9 mouse cellular contexts compared by ENCODE assay signal in the genomic region with DNA sequence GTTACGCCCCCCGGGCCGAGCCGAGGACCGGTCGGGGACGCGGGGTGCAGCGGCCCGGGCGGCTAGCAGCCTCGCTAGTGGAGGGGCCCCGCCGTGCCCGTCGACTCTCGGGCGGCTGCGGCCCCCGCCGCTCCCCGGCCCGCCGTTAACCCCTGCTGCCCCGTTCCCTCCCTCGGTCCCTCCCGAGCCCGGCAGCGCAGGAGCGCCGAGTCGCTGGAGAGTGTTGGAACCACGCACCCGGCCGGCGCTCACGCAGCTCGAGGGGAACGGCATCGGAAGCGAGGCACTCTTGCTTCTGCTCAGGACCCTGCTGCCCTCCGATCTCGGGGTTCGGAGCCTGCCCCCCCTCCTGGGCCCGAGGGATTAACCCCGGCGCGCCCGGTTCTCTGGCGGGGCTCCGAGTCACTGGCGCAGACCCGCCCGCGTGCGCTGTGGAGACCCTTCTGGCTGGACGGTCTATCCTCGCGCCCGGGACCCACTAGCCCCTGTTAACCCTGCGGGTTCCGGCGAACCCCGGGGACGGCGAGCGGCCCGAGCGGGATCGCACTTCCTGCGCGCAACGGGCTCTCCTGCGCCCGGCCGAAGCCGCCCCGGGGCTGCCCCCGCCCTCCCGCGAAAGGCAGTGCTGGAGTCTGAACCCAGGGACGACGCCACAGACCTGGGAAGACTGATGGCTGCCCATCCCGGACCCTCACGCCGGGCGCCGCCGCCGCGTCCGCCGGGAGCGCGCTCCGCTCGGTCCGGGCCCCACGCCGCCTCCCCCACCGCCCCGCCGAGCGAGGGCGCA. TPM values are rescaled to one million over a fixed set of nuclear protein-coding genes. Genes with fewer than 3 reads are reported as not detected.
A peak's percentile ranks its signal among the peaks of the same experiment; 100 is the strongest.
DNase-seq lines count a peak whose midpoint lies in the region; ATAC-seq and TF ChIP-seq lines count a peak whose summit lies in the region.
"Had no signal": no experiment of that assay in that cellular context is flagged by ENCODE, and none has a peak within 500 bp of the region (broad histone marks: within the 10 kb centered on the region; RNA-seq: fewer than 3 reads in every experiment).

No protein-coding gene starts in this region.

- under 1% methylated on average over 89 of the region's 105 CpGs for WGBS in heart, embryonic 14.5 days
- WGBS in heart, postnatal 0 days, result under 1% methylated on average over 72 of the region's 105 CpGs
- under 1% methylated on average over 88 of the region's 105 CpGs for WGBS in midbrain, embryonic 11.5 days

- ATAC-seq in heart, embryonic 14.5 days (ENCODE audit: insufficient number of reproducible peaks, insufficient read depth, low FRiP score, low read depth), result no peak
- ATAC-seq in heart, postnatal 0 days (ENCODE audit: insufficient read depth, low read depth), result no peak
- ATAC-seq in midbrain, embryonic 11.5 days (ENCODE audit: low FRiP score), result peak; percentile 24
- no peak for ATAC-seq in megakaryocyte-erythroid progenitor cell, adult 5-6 weeks (replicated peaks; ENCODE audit: low FRiP score, low TSS enrichment, poor library complexity, severe bottlenecking)

- no peak for TF ChIP-seq EP300 in heart, postnatal 0 days (IDR thresholded peaks at IDR 0.05; ENCODE audit: low read depth)

- peak overlapping the region; percentile 41 to 55 for H3K4me3 ChIP-seq in heart, embryonic 14.5 days (ENCODE audit: control insufficient read depth in 1 of 2, insufficient read depth in 1 of 2, low read depth in 1 of 2, low read length in 2 of 2)
- peak overlapping the region; percentile 58 for H3K4me3 ChIP-seq in heart, postnatal 0 days (ENCODE audit: low read depth, low read length)
- H3K4me3 ChIP-seq in midbrain, embryonic 11.5 days (ENCODE audit: low read depth, low read length), result peak overlapping the region; percentile 51

- DNase-seq in heart, adult 9 months (ENCODE audit: low spot score in 2 of 2), result no peak
- DNase-seq in adrenal gland, postnatal 36 days, result peak; percentile 17 to 33
- no peak for DNase-seq in heart, postnatal 0 days (ENCODE audit: low spot score)
- peak; percentile 95 for DNase-seq in midbrain, embryonic 11.5 days (ENCODE audit: low spot score, missing footprints)
- no peak for DNase-seq in B cell, adult 2 months
- no peak for DNase-seq in layer of hippocampus, adult 11-12 months (ENCODE audit: low spot score)

- peak overlapping the region; percentile 96 for H3K4me2 ChIP-seq in heart, embryonic 14.5 days (ENCODE audit: low read length)
- H3K4me2 ChIP-seq in heart, postnatal 0 days (ENCODE audit: low read depth, low read length), result peak overlapping the region; percentile 86
- peak overlapping the region; percentile 91 for H3K4me2 ChIP-seq in midbrain, embryonic 11.5 days

- no peaks in the 10 kb centered on the region for H3K9me3 ChIP-seq in heart, embryonic 14.5 days (ENCODE audit: control insufficient read depth, low read length)
- H3K9me3 ChIP-seq in heart, postnatal 0 days (replicated peaks; ENCODE audit: control insufficient read depth, low read length), result no peaks in the 10 kb centered on the region
- H3K9me3 ChIP-seq in midbrain, embryonic 11.5 days (ENCODE audit: control insufficient read depth, low read length), result no peaks in the 10 kb centered on the region

- H3K27ac ChIP-seq in heart, embryonic 14.5 days (replicated peaks in 1 of 2; ENCODE audit: control insufficient read depth in 1 of 2, insufficient read depth in 1 of 2, low read depth in 2 of 2, low read length in 2 of 2), result no peak overlapping the region
- H3K27ac ChIP-seq in heart, postnatal 0 days (ENCODE audit: low read depth), result no peak overlapping the region
- no peak overlapping the region for H3K27ac ChIP-seq in midbrain, embryonic 11.5 days (ENCODE audit: low read depth, low read length)

- H3K9ac ChIP-seq in heart, embryonic 14.5 days (ENCODE audit: low read length), result peak overlapping the region; percentile 57
- H3K9ac ChIP-seq in heart, postnatal 0 days (replicated peaks; ENCODE audit: low read depth, low read length), result peak overlapping the region; percentile 11; the same call in 1 of the 2 replicates
- peak overlapping the region; percentile 60 for H3K9ac ChIP-seq in midbrain, embryonic 11.5 days (ENCODE audit: low read length)

- peaks cover 73% of the 10 kb centered on the region for H3K27me3 ChIP-seq in heart, embryonic 14.5 days (ENCODE audit: control insufficient read depth, insufficient read depth, low read length)
- H3K27me3 ChIP-seq in heart, postnatal 0 days (ENCODE audit: control insufficient read depth, insufficient read depth, low read length), result peaks cover 82% of the 10 kb centered on the region
- peaks cover 41% of the 10 kb centered on the region for H3K27me3 ChIP-seq in midbrain, embryonic 11.5 days (ENCODE audit: control insufficient read depth, insufficient read depth, low read length)

- peaks cover 0 to 13% of the 10 kb centered on the region in 2 experiments; a peak in 2 of 4 replicates for H3K4me1 ChIP-seq in heart, embryonic 14.5 days (ENCODE audit: control insufficient read depth in 2 of 2, insufficient read depth in 2 of 2, low read length in 2 of 2)
- H3K4me1 ChIP-seq in heart, postnatal 0 days (ENCODE audit: control insufficient read depth, insufficient read depth), result no peaks in the 10 kb centered on the region
- H3K4me1 ChIP-seq in midbrain, embryonic 11.5 days (ENCODE audit: control insufficient read depth, insufficient read depth, low read length), result peaks cover 23% of the 10 kb centered on the region

- no peak for TF ChIP-seq CTCF in heart, postnatal 0 days (IDR thresholded peaks at IDR 0.05; ENCODE audit: low read depth)

- H3K36me3 ChIP-seq in heart, embryonic 14.5 days (ENCODE audit: control insufficient read depth, insufficient read depth, low read length), result no peaks in the 10 kb centered on the region
- no peaks in the 10 kb centered on the region for H3K36me3 ChIP-seq in heart, postnatal 0 days (replicated peaks; ENCODE audit: control insufficient read depth, insufficient read depth, low read length)
- no peaks in the 10 kb centered on the region for H3K36me3 ChIP-seq in midbrain, embryonic 11.5 days (ENCODE audit: control insufficient read depth, insufficient read depth, low read length)

RNA-seq across cellular contexts. Expression of a gene that starts 14.8 kb away (rescaled TPM):
- 2.0 and 2.6 TPM in 2 replicates for polyA plus RNA-seq in heart, embryonic 14.5 days (2014; fragmentation: Nextera tagmentation; extraction: Ambion mirVana)
- 1 to 10 TPM; 2.9 to 4.0 TPM for total RNA-seq in adrenal gland, postnatal 36 days (2021)
- 1.6 TPM in 1 of 2 replicates, not detected in the other for total RNA-seq in heart, postnatal 0 days (2014; rRNA removed; ENCODE audit: low replicate concordance)
- 0.33 and 0.38 TPM in 2 replicates for polyA plus RNA-seq in heart, postnatal 0 days (2015; fragmentation: Nextera tagmentation; extraction: Ambion mirVana)
- polyA plus RNA-seq in midbrain, embryonic 11.5 days (2014; fragmentation: Nextera tagmentation; extraction: Ambion mirVana), result 9.2 and 9.3 TPM in 2 replicates
- total RNA-seq in megakaryocyte-erythroid progenitor cell, adult 5-6 weeks (2014; fragmentation: Nextera tagmentation), result not detected in 2 replicates
- 0.11 TPM in 1 of 2 replicates, not detected in the other for total RNA-seq in megakaryocyte-erythroid progenitor cell, adult 5-6 weeks (2017)
- total RNA-seq: MEL had no signal

Comparison
In these comparisons a context has a peak if more than half of its experiments do, and no peak if none do; other contexts are left out.
1. DNase-seq: peak in adrenal gland, postnatal 36 days (2 of 2) and midbrain, embryonic 11.5 days (single experiment); none in heart, adult 9 months (0 of 2), heart, postnatal 0 days (single experiment), B cell, adult 2 months (0 of 2) and layer of hippocampus, adult 11-12 months (single experiment).
2. Peak in every context shown above with its lines, with median percentiles within 50 percentile points of each other: H3K4me2 ChIP-seq, H3K4me3 ChIP-seq and H3K9ac ChIP-seq.